Mouse (Mus musculus) myocyte (in vitro differentiated cells): ENCODE measurements around the gene Hid1. TPM values are rescaled to one million over a fixed set of nuclear protein-coding genes. Genes with fewer than 3 reads are reported as not detected.

Experiments
- H3K27me3 ChIP-seq: one replicate; pipeline ENCODE4 v1.6.1; 2011; ENCODE audit not compliant: control insufficient read depth, insufficient read depth, insufficient read length
- H3K36me3 ChIP-seq: one replicate; pipeline ENCODE4 v1.6.1; 2011; ENCODE audit not compliant: control insufficient read depth, insufficient read depth
- H3K4me2 ChIP-seq: one replicate; pipeline ENCODE4 v1.6.1; 2011; ENCODE audit warnings: low read depth, control low read depth
- H3K4me3 ChIP-seq: one replicate; pipeline ENCODE4 v1.5.1; 2011; ENCODE audit warnings: mild to moderate bottlenecking, control low read depth, moderate library complexity
- H3K79me2 ChIP-seq: one replicate; pipeline ENCODE4 v1.6.1; 2011; ENCODE audit not compliant: control insufficient read depth, insufficient read depth
- H3ac ChIP-seq: one replicate; pipeline ENCODE4 v1.6.1; 2011; ENCODE audit not compliant: control insufficient read depth, insufficient read length
- CEBPB ChIP-seq: IDR thresholded peaks from 2 replicates; pipeline ENCODE4 v1.6.1; 2011; ENCODE audit warnings: mild to moderate bottlenecking, moderate library complexity; ENCODE audit not compliant: poor library complexity, insufficient read depth, severe bottlenecking
- E2F4 ChIP-seq: IDR thresholded peaks from one replicate; pipeline ENCODE4 v1.6.1; 2011; ENCODE audit warnings: mild to moderate bottlenecking, control low read depth, moderate library complexity; ENCODE audit not compliant: insufficient read depth
- MAX ChIP-seq: IDR thresholded peaks from one replicate; pipeline ENCODE4 v1.6.1; 2011; ENCODE audit warnings: low read depth, mild to moderate bottlenecking, control low read depth
- MYOD1 ChIP-seq, 3 experiments: IDR thresholded peaks; one replicate each; pipeline ENCODE4 v1.6.1; 2011; ENCODE audit warnings: control low read depth in 2 of 3, low read depth in 2 of 3, mild to moderate bottlenecking in 2 of 3, moderate library complexity in 1 of 3; ENCODE audit not compliant: insufficient read length in 2 of 3, control insufficient read depth in 1 of 3
- MYOG ChIP-seq, 3 experiments: IDR thresholded peaks; one replicate each; pipeline ENCODE4 v1.6.1; 2011; ENCODE audit warnings: control low read depth in 2 of 3, low read depth in 2 of 3, mild to moderate bottlenecking in 2 of 3; ENCODE audit not compliant: insufficient read length in 2 of 3, control insufficient read depth in 1 of 3, insufficient read depth in 1 of 3
- POLR2A ChIP-seq: IDR thresholded peaks from one replicate; pipeline ENCODE4 v1.6.1; 2011; ENCODE audit warnings: low read depth, mild to moderate bottlenecking, control low read depth, moderate library complexity; ENCODE audit not compliant: insufficient read length
- POLR2AphosphoS2 ChIP-seq: IDR thresholded peaks from one replicate; pipeline ENCODE4 v1.6.1; 2011; ENCODE audit warnings: low read depth, control low read depth; ENCODE audit not compliant: insufficient read length
- REST ChIP-seq: IDR thresholded peaks from one replicate; pipeline ENCODE4 v1.6.1; 2011; ENCODE audit warnings: mild to moderate bottlenecking, control low read depth, moderate library complexity; ENCODE audit not compliant: insufficient read depth, insufficient read length
- SRF ChIP-seq: IDR thresholded peaks from one replicate; pipeline ENCODE4 v1.6.1; 2011; ENCODE audit warnings: low read depth; ENCODE audit not compliant: control insufficient read depth, insufficient read length
- TCF12 ChIP-seq: IDR thresholded peaks from one replicate; pipeline ENCODE4 v1.6.1; 2011; ENCODE audit warnings: mild to moderate bottlenecking, control low read depth; ENCODE audit not compliant: poor library complexity, insufficient read depth, severe bottlenecking
- TCF3 ChIP-seq: IDR thresholded peaks from one replicate; pipeline ENCODE4 v1.6.1; 2011; ENCODE audit warnings: low read depth, control low read depth; ENCODE audit not compliant: insufficient read length
- USF1 ChIP-seq: IDR thresholded peaks from one replicate; pipeline ENCODE4 v1.6.1; 2011; ENCODE audit warnings: low read depth, mild to moderate bottlenecking, control low read depth, moderate library complexity
- polyA plus RNA-seq: library from polyadenylated mRNA; unstranded; fragments of >200 nt; fragmentation: generic; extraction: Trizol; gene quantifications from one replicate; pipeline ENCODE4 v1.2.1, GENCODE M21; 2012; ENCODE audit warnings: missing spikeins

Gene Hid1
- polyA plus RNA-seq, 1 experiment: 63.1 TPM

- Histone ChIP-seq H3K27me3 (peaks cover 47% of the 10 kb centered on the region), H3K4me3 (no peak within 1 kb of the TSS)
Observed at GRCm38 (mm10) chr11:115334531-115334930, 33.0 kb downstream of the Hid1 start, which contains the start of gene Otop3. Otop3 (plus strand) TSS chr11:115334731.

GRCm38 (mm10) chr11:115329339-115329738 is 38.2 kb downstream of the Hid1 start:
- Histone ChIP-seq H3ac (no peak overlapping the region), H3K79me2 (no peaks in the 10 kb centered on the region), H3K27me3 (peaks cover 43% of the 10 kb centered on the region), H3K4me2 (no peak overlapping the region), H3K4me3 (no peak overlapping the region), H3K36me3 (no peaks in the 10 kb centered on the region)
- no peak for TF ChIP-seq TCF12
- no peak for TF ChIP-seq REST
- TF ChIP-seq E2F4: no peak
- no peak for TF ChIP-seq TCF3
- no peak for TF ChIP-seq MYOD1 (IDR thresholded peaks at IDR 0.05; ENCODE audit: control insufficient read depth in 1 of 3, insufficient read length in 2 of 3, low read depth in 2 of 3)
- TF ChIP-seq SRF: no peak
- no peak for TF ChIP-seq CEBPB
- TF ChIP-seq MAX: no peak
- TF ChIP-seq POLR2AphosphoS2: no peak
- no peak for TF ChIP-seq POLR2A

More at GRCm38 (mm10) chr11:115334531-115334930, 33.0 kb downstream of the Hid1 start, which contains the start of gene Otop3:
- Histone ChIP-seq H3K79me2 (no peaks in the 10 kb centered on the region), H3ac (no peak within 1 kb of the TSS), H3K4me2 (no peak within 1 kb of the TSS), H3K36me3 (no peaks in the 10 kb centered on the region)
- TF ChIP-seq MYOD1 (IDR thresholded peaks at IDR 0.05; ENCODE audit: control insufficient read depth in 1 of 3, insufficient read length in 2 of 3, low read depth in 2 of 3): no peak
- TF ChIP-seq USF1: no peak
- no peak for TF ChIP-seq POLR2A
- no peak for TF ChIP-seq MAX
- no peak for TF ChIP-seq TCF12
- no peak for TF ChIP-seq MYOG (IDR thresholded peaks at IDR 0.05; ENCODE audit: control insufficient read depth in 1 of 3, insufficient read depth in 1 of 3, insufficient read length in 2 of 3, low read depth in 2 of 3)
- no peak for TF ChIP-seq SRF
- TF ChIP-seq TCF3: no peak
- no peak for TF ChIP-seq REST

GRCm38 (mm10) chr11:115326730-115327129 is 40.8 kb downstream of the Hid1 start:
- H3K27me3 ChIP-seq: peaks cover 40% of the 10 kb centered on the region
- TF ChIP-seq MYOD1 (IDR thresholded peaks at IDR 0.05; ENCODE audit: control insufficient read depth in 1 of 3, insufficient read length in 2 of 3, low read depth in 2 of 3) (peak in 1 of 3 experiments; percentile 80), TCF12 (no peak)
- H3K4me3 ChIP-seq: no peak overlapping the region
- H3K4me2 ChIP-seq: no peak overlapping the region
- H3K36me3 ChIP-seq: no peaks in the 10 kb centered on the region
- H3K79me2 ChIP-seq: no peaks in the 10 kb centered on the region
- H3ac ChIP-seq: no peak overlapping the region

- H3K79me2 ChIP-seq: no peaks in the 10 kb centered on the region
- TF ChIP-seq TCF3: no peak
- TF ChIP-seq MYOD1 (IDR thresholded peaks at IDR 0.05; ENCODE audit: control insufficient read depth in 1 of 3, insufficient read length in 2 of 3, low read depth in 2 of 3): no peak
- TF ChIP-seq TCF12: no peak
- TF ChIP-seq E2F4: no peak
- TF ChIP-seq POLR2A: no peak
- TF ChIP-seq SRF: no peak
- TF ChIP-seq MAX: no peak
- TF ChIP-seq USF1: no peak
- no peak for TF ChIP-seq CEBPB
- no peak for TF ChIP-seq REST
- no peaks in the 10 kb centered on the region for H3K36me3 ChIP-seq
- peaks cover 34% of the 10 kb centered on the region for H3K27me3 ChIP-seq
- no peak overlapping the region for H3K4me3 ChIP-seq
- no peak overlapping the region for H3ac ChIP-seq
- no peak overlapping the region for H3K4me2 ChIP-seq
Observed at GRCm38 (mm10) chr11:115323354-115323753, 44.2 kb downstream of the Hid1 start.

GRCm38 (mm10) chr11:115321906-115322693 is 45.5 kb downstream of the Hid1 start, which contains the start of gene Ush1g:
Ush1g (minus strand) TSS chr11:115322041.
- Histone ChIP-seq H3K79me2 (no peaks in the 10 kb centered on the region), H3K4me3 (no peak within 1 kb of the TSS), H3K27me3 (peaks cover 44% of the 10 kb centered on the region), H3ac (no peak within 1 kb of the TSS), H3K36me3 (no peaks in the 10 kb centered on the region), H3K4me2 (peak within 1 kb of the TSS; percentile 59)
- no peak for TF ChIP-seq CEBPB
- no peak for TF ChIP-seq MYOG (IDR thresholded peaks at IDR 0.05; ENCODE audit: control insufficient read depth in 1 of 3, insufficient read depth in 1 of 3, insufficient read length in 2 of 3, low read depth in 2 of 3)
- TF ChIP-seq POLR2A: no peak
- TF ChIP-seq MYOD1 (IDR thresholded peaks at IDR 0.05; ENCODE audit: control insufficient read depth in 1 of 3, insufficient read length in 2 of 3, low read depth in 2 of 3): no peak
- TF ChIP-seq USF1: no peak
- no peak for TF ChIP-seq TCF3
- no peak for TF ChIP-seq TCF12
- no peak for TF ChIP-seq E2F4
- TF ChIP-seq REST: no peak
- TF ChIP-seq POLR2AphosphoS2: no peak
- no peak for TF ChIP-seq MAX
